Mouse (Mus musculus) neural tube, embryonic 11.5 days (tissue): Measurements from ENCODE around the gene Stab1. TPM values are rescaled to one million over a fixed set of nuclear protein-coding genes. Genes with fewer than 3 reads are reported as not detected.

ENCODE experiments used
- ATAC-seq: fragments of 200-750 bp; cut with Nextera tagmentation; 2 replicates; pipeline ENCODE4 v1.8.0; 2017; ENCODE audit warnings: moderate number of reproducible peaks, mild to moderate bottlenecking, moderate TSS enrichment, moderate library complexity; ENCODE audit not compliant: insufficient read depth, low FRiP score, low TSS enrichment
- DNase-seq: peaks from one replicate; pipeline ENCODE4 v3.0.0-alpha.2; 2015; ENCODE audit warnings: low spot score
- H3K27ac ChIP-seq: fragments of 300-500 bp; sonication (generic); 2 replicates; pipeline ENCODE4 v1.5.1; 2014; ENCODE audit warnings: low read depth, mild to moderate bottlenecking, low read length
- H3K27me3 ChIP-seq: fragments of 300-500 bp; sonication (generic); 2 replicates; pipeline ENCODE4 v1.6.1; 2014; ENCODE audit warnings: mild to moderate bottlenecking, low read length, mixed read lengths; ENCODE audit not compliant: control insufficient read depth, insufficient read depth
- H3K36me3 ChIP-seq: fragments of 300-500 bp; sonication (generic); 2 replicates; pipeline ENCODE4 v1.6.1; 2014; ENCODE audit warnings: mild to moderate bottlenecking, low read length, moderate library complexity, mixed read lengths; ENCODE audit not compliant: control insufficient read depth, insufficient read depth
- H3K4me1 ChIP-seq: fragments of 300-500 bp; sonication (generic); 2 replicates; pipeline ENCODE4 v1.6.1; 2014; ENCODE audit warnings: low read length, mixed read lengths; ENCODE audit not compliant: control insufficient read depth, insufficient read depth
- H3K4me2 ChIP-seq: fragments of 300-500 bp; sonication (generic); 2 replicates; pipeline ENCODE4 v1.6.1; 2014; ENCODE audit warnings: low read depth, mild to moderate bottlenecking, moderate library complexity
- H3K4me3 ChIP-seq: fragments of 300-500 bp; sonication (generic); 2 replicates; pipeline ENCODE4 v1.5.1; 2014; ENCODE audit warnings: low read depth, low read length
- H3K9ac ChIP-seq: fragments of 300-500 bp; sonication (generic); 2 replicates; pipeline ENCODE4 v1.6.1; 2014; ENCODE audit warnings: mild to moderate bottlenecking, low read length
- H3K9me3 ChIP-seq: fragments of 300-500 bp; sonication (generic); 2 replicates; pipeline ENCODE4 v1.6.1; 2016; ENCODE audit warnings: low read length; ENCODE audit not compliant: control insufficient read depth
- WGBS: fragments of 180-500 bp; shearing (Covaris S2); extraction: QIAGEN DNeasy Blood & Tissue Kit; methylation state at CpG from one replicate; pipeline ENCODE4 v1.1.7; 2014; 5-methylcytosine and 5-hydroxymethylcytosine counted together
- polyA plus RNA-seq: library from polyadenylated mRNA; unstranded; fragments of >200 nt; fragmentation: Nextera tagmentation; extraction: Ambion mirVana; gene quantifications from 2 replicates; pipeline ENCODE4 v1.2.1, GENCODE M21; 2014

Stab1 gene
- polyA plus RNA-seq, 1 experiment from 2014 or later: 18.7 TPM

DNA sequence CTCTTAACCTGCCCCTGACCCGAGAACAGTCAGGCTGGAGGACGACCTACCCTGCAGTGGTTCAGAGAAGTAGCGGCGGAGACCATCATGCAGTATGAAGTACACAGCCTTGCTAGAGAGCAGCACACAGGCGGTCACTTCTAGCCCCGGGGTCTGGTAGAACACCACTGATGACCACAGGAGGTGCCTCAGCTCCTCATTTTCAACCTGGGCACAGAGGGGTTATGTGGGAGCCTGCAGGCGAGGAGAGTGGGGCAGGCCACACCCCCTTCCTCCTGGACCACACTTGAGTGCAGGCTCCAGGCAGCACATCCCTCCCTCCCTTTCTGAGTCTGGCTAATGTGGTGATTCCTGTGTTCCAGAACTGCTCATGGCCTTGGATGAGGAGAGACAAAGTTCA lies 5.1 kb upstream of the Stab1 start:
- Histone ChIP-seq H3K4me3 (no peak overlapping the region), H3K27me3 (no peaks in the 10 kb centered on the region), H3K9me3 (no peaks in the 10 kb centered on the region), H3K27ac (no peak overlapping the region), H3K9ac (no peak overlapping the region), H3K36me3 (peaks cover 64% of the 10 kb centered on the region), H3K4me1 (no peaks in the 10 kb centered on the region), H3K4me2 (no peak overlapping the region)
- 94% methylated on average over 7 of the region's 7 CpGs for WGBS
- DNase-seq: no peak
- no peak for ATAC-seq

DNA sequence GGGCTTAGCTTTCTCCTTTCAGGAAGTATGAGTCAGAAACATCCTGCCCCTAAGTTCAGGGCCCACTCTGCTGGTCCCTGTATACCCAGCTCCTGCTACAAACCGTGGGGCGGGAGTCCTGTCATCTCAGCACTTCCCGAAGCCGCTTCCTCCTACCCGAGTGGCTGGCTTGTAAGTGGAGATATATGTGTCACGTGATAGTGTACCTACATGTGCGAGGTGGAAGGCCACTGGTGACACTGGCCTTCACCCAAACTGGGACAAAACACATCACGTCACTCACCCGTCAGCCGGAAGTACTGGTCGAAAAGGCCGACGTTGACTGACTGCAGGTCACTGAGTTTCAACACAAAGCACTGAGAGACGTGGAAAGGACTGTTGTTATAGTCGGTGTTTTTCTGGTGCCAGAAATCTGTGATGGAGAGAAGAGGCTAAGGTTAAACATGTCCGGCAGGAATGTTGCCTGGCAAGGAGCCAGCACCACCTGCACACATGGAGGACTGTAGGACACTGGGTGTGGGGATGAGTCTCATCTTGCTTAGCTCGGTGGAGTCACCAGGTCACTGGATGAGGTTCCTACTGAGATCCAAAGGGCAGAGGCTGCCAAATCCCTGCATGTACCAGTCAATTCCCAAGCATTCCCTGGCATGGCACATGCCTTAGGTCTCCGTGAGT lies 4.5 kb upstream of the Stab1 start:
- WGBS: 91% methylated on average over 18 of the region's 18 CpGs
- H3K27ac ChIP-seq: no peak overlapping the region
- H3K9ac ChIP-seq: no peak overlapping the region
- H3K36me3 ChIP-seq: peaks cover 64% of the 10 kb centered on the region
- DNase-seq (no peak), ATAC-seq (no peak)
- no peaks in the 10 kb centered on the region for H3K4me1 ChIP-seq
- H3K27me3 ChIP-seq: no peaks in the 10 kb centered on the region
- H3K9me3 ChIP-seq: no peaks in the 10 kb centered on the region
- no peak overlapping the region for H3K4me3 ChIP-seq
- H3K4me2 ChIP-seq: no peak overlapping the region

DNA sequence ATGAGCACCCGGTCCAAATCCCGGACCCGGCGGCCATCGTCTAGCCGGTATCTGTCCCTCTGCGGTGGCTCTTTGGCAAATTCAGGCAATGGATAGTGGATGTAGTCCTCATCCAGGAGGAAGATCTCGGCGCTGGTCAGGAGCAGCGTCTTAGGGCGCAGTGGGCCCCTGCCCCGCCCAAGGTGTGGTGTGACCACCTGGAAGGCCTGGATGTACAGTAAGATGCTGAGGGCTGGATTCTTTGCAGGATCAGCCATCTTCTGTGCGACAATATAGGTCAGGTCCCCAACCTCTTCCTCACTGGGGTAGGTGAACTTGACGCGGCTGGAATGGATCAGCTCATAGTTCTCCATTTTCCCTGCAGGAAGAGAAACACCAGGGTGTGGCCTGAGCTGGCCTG lies 3.4 kb upstream of the Stab1 start:
- DNase-seq: no peak
- Histone ChIP-seq H3K27me3 (no peaks in the 10 kb centered on the region), H3K4me2 (no peak overlapping the region), H3K9ac (no peak overlapping the region), H3K36me3 (peaks cover 53% of the 10 kb centered on the region), H3K4me3 (no peak overlapping the region), H3K4me1 (no peaks in the 10 kb centered on the region), H3K27ac (no peak overlapping the region), H3K9me3 (no peaks in the 10 kb centered on the region)
- WGBS: 96% methylated on average over 15 of the region's 15 CpGs
- no peak for ATAC-seq

GRCm38 (mm10) chr14:31171386-31171785 lies 2.9 kb upstream of the Stab1 start:
- Histone ChIP-seq H3K4me3 (no peak overlapping the region), H3K4me2 (no peak overlapping the region), H3K36me3 (peaks cover 48% of the 10 kb centered on the region), H3K27ac (no peak overlapping the region), H3K27me3 (no peaks in the 10 kb centered on the region), H3K9me3 (no peaks in the 10 kb centered on the region), H3K4me1 (no peaks in the 10 kb centered on the region), H3K9ac (no peak overlapping the region)
- 86% methylated on average over 11 of the region's 11 CpGs for WGBS
- no peak for ATAC-seq
- no peak for DNase-seq

DNA sequence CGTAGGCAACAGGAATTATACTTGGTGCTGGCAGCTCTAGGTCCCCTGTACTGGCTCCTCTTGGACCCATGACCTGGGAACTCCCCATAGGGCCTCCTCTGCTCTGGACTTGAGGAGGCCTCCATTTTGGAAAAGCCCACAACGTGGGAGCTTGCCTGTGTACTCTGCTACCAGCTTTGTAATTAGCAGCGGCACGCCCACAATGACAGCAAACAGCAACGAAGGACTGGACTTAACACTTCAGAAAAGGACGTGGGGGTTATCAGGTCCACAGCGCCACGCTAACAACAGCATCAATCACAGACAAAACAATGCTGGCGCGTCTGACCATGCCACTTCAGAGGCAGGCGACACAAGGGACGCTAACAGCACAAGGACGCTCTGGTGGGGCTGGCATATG lies 2.5 kb upstream of the Stab1 start:
- Histone ChIP-seq H3K9me3 (no peaks in the 10 kb centered on the region), H3K4me1 (no peaks in the 10 kb centered on the region), H3K27me3 (no peaks in the 10 kb centered on the region), H3K27ac (no peak overlapping the region), H3K4me2 (no peak overlapping the region), H3K9ac (no peak overlapping the region), H3K4me3 (no peak overlapping the region), H3K36me3 (peaks cover 44% of the 10 kb centered on the region)
- DNase-seq: no peak
- ATAC-seq: no peak
- 86% methylated on average over 13 of the region's 13 CpGs for WGBS

DNA sequence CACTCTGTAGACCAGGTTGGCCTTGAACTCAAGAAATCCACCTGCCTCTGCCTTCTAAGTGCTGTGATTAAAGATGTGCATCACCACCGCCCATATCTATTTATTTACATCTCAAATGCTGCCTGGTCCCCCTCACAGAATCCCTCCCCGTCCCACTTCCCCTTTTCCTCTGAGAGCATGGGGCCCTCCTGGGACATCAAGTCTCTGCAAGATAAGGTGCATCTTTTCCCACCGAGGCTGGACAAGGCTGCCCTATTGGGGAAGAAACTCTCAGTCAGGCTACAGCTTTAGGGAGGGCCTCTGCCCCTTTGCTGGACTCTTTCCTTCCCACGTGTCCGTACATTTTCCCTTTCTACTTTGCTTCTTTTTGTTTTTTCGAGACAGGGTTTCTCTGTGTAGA lies 1.1 kb upstream of the Stab1 start:
- H3K27ac ChIP-seq: no peak overlapping the region
- H3K9ac ChIP-seq: no peak overlapping the region
- peaks cover 34% of the 10 kb centered on the region for H3K36me3 ChIP-seq
- H3K4me2 ChIP-seq: no peak overlapping the region
- ATAC-seq (no peak), DNase-seq (no peak)
- no peaks in the 10 kb centered on the region for H3K27me3 ChIP-seq
- H3K4me1 ChIP-seq: no peaks in the 10 kb centered on the region
- H3K9me3 ChIP-seq: no peaks in the 10 kb centered on the region
- 84% methylated on average over 6 of the region's 6 CpGs for WGBS
- no peak overlapping the region for H3K4me3 ChIP-seq

- 66% methylated on average over 9 of the region's 9 CpGs for WGBS
- H3K36me3 ChIP-seq: peaks cover 13% of the 10 kb centered on the region
These were observed 1.6 kb downstream of the Stab1 start for GRCm38 (mm10) chr14:31166827-31167226.

GRCm38 (mm10) chr14:31165991-31166630 lies 2.3 kb downstream of the Stab1 start:
- H3K4me2 ChIP-seq: 0 out of 2 replicates have a peak overlapping the region, but pooled peaks have one; percentile 14
- H3K4me3 ChIP-seq: no peak overlapping the region
- H3K9me3 ChIP-seq: no peaks in the 10 kb centered on the region
- H3K4me1 ChIP-seq: no peaks in the 10 kb centered on the region
- H3K36me3 ChIP-seq: peaks cover 7% of the 10 kb centered on the region
- H3K9ac ChIP-seq: no peak overlapping the region
- H3K27ac ChIP-seq: no peak overlapping the region
- ATAC-seq (no peak), DNase-seq (no peak)
- no peaks in the 10 kb centered on the region for H3K27me3 ChIP-seq
- WGBS: 63% methylated on average over 10 of the region's 10 CpGs

More at GRCm38 (mm10) chr14:31166827-31167226, 1.6 kb downstream of the Stab1 start:
- Histone ChIP-seq H3K4me3 (no peak overlapping the region), H3K9ac (no peak overlapping the region), H3K27ac (no peak overlapping the region), H3K4me2 (no peak overlapping the region), H3K27me3 (no peaks in the 10 kb centered on the region), H3K9me3 (no peaks in the 10 kb centered on the region), H3K4me1 (no peaks in the 10 kb centered on the region)
- no peak for ATAC-seq
- no peak for DNase-seq

GRCm38 (mm10) chr14:31165458-31165857 lies 3.0 kb downstream of the Stab1 start:
- no peak overlapping the region for H3K4me2 ChIP-seq
- no peak for ATAC-seq

More at GRCm38 (mm10) chr14:31165458-31165857, 3.0 kb downstream of the Stab1 start:
- no peak for DNase-seq
- Histone ChIP-seq H3K9ac (no peak overlapping the region), H3K4me1 (no peaks in the 10 kb centered on the region), H3K36me3 (peaks cover under 1% of the 10 kb centered on the region), H3K4me3 (no peak overlapping the region), H3K27ac (no peak overlapping the region), H3K27me3 (no peaks in the 10 kb centered on the region), H3K9me3 (no peaks in the 10 kb centered on the region)
- 61% methylated on average over 7 of the region's 7 CpGs for WGBS
